Mouse (Mus musculus): ENCODE results near the gene Gm906. TPM values are rescaled to one million over a fixed set of nuclear protein-coding genes. Genes with fewer than 3 reads are reported as not detected.
"Not testable (repeated sequence)": the region's sequence is repeated elsewhere in the genome, so short reads cannot be mapped to it uniquely, and the experiment has no call there.

The Gm906 gene
- not detected in 2 replicates for polyA plus RNA-seq (2014; fragmentation: Nextera tagmentation; extraction: Ambion mirVana)

DNA sequence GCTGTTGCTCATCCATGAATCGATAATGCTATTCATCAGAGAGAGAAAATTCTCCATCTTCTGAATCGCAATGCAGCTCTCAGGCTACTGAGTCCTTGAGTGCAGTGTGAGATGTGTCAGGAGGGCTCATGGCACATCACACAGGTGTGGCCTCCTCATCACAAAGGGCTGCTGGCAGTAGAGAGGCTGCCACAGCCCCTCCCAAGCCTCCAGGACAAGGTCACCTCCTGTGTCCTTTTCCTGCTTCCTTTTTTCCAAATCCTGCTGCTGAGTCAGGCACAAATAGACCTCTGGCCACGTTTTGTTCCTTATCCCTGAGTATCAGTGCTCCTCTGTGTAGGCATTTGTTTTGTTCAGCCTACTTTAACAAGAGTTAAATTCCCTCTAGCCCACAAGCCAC is at the start of gene Gm906:
Gene Gm906, minus strand, starts transcription at position 101 of the 400 bp plus-strand sequence.
- not testable (repeated sequence) for H3K27ac ChIP-seq (ENCODE audit: low read depth, low read length); H3K27me3 ChIP-seq (ENCODE audit: control insufficient read depth, insufficient read depth, low read length); H3K4me2 ChIP-seq (ENCODE audit: low read depth, low read length); H3K9me3 ChIP-seq (ENCODE audit: control insufficient read depth, low read length); ATAC-seq (ENCODE audit: low read depth); H3K4me1 ChIP-seq (ENCODE audit: control insufficient read depth, insufficient read depth, low read length); H3K4me3 ChIP-seq (ENCODE audit: low read depth, low read length); H3K36me3 ChIP-seq (ENCODE audit: control insufficient read depth, insufficient read depth, low read length); H3K9ac ChIP-seq (replicated peaks; ENCODE audit: low read depth, low read length)
- 77% methylated on average over 3 of the region's 3 CpGs for WGBS

DNA sequence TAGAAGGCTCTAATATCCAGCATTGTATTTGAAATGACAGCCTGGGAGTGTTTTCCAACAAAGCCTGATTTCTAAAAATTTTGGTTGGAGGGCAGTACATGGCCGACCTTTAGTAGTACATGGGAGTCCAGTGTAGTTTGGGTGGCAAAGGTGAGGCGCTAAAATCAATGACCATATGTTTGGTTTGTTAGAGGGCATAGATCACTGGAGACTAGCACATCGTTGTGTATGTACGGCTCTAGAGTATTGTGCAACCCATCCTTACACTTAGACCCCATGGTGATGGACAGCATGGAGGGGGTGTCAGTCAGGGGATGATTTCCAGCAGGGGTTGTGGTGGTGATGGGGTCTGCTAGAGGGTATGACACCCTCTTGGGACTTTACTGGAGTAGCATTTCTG is 33.2 kb upstream of the Gm906 start:
- H3K9ac ChIP-seq (replicated peaks; ENCODE audit: low read depth, low read length); H3K9me3 ChIP-seq (ENCODE audit: control insufficient read depth, low read length); H3K27me3 ChIP-seq (ENCODE audit: control insufficient read depth, insufficient read depth, low read length); ATAC-seq (ENCODE audit: low read depth); H3K4me1 ChIP-seq (ENCODE audit: control insufficient read depth, insufficient read depth, low read length); H3K27ac ChIP-seq (ENCODE audit: low read depth, low read length); H3K4me3 ChIP-seq (ENCODE audit: low read depth, low read length); H3K36me3 ChIP-seq (ENCODE audit: control insufficient read depth, insufficient read depth, low read length); H3K4me2 ChIP-seq (ENCODE audit: low read depth, low read length): not testable (repeated sequence)
- 84% methylated on average over 1 of the region's 4 CpGs for WGBS

DNA sequence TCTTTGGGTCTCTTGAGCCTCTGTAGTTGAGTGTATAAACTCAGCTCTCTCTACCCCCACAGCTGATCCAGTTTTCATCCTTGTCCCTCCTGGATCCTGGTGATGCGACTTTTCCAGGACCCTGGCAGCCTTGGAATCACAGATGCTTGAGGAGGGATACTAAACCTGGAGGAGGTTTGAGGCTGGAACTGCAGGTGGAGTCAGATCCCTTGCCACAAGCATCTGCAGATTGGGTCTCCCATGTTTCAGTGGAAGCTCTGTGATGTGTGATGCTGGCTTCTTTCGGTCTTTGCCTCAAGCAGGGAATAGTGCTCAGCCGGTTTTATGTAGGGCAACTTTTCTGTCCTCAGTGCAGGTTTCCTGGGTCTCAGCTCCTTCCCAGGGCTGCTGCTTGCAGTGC is 13.6 kb downstream of the Gm906 start:
- Histone ChIP-seq H3K27ac (ENCODE audit: low read depth, low read length) (no peak overlapping the region), H3K4me2 (ENCODE audit: low read depth, low read length) (no peak overlapping the region), H3K9ac (replicated peaks; ENCODE audit: low read depth, low read length) (no peak overlapping the region), H3K4me1 (ENCODE audit: control insufficient read depth, insufficient read depth, low read length) (no peaks in the 10 kb centered on the region), H3K27me3 (ENCODE audit: control insufficient read depth, insufficient read depth, low read length) (no peaks in the 10 kb centered on the region), H3K4me3 (ENCODE audit: low read depth, low read length) (no peak overlapping the region), H3K36me3 (ENCODE audit: control insufficient read depth, insufficient read depth, low read length) (no peaks in the 10 kb centered on the region), H3K9me3 (ENCODE audit: control insufficient read depth, low read length) (no peaks in the 10 kb centered on the region)
- no peak for ATAC-seq (ENCODE audit: low read depth)
- 86% methylated on average over 3 of the region's 3 CpGs for WGBS

DNA sequence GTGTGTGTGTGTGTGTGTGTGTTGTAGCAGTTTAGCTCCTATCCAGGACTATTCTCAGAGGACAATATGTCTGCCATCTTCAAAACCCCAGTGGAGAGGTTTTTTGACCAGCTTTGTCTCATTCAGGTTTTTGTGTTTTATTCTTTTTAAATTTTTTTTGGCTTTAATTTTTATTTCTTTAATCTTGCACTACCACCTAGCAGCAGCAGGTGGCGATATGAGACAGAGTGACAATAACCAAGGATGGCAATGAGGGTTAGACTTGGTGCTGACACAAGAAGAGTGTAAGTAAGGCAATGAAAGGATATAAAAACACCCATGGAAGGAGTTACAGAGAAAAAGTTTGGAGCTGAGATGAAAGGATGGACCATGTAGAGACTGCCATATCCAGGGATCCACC is 38.3 kb downstream of the Gm906 start:
- not testable (repeated sequence) for H3K9me3 ChIP-seq (ENCODE audit: control insufficient read depth, low read length); H3K4me3 ChIP-seq (ENCODE audit: low read depth, low read length); H3K36me3 ChIP-seq (ENCODE audit: control insufficient read depth, insufficient read depth, low read length); H3K9ac ChIP-seq (replicated peaks; ENCODE audit: low read depth, low read length); ATAC-seq (ENCODE audit: low read depth); H3K4me2 ChIP-seq (ENCODE audit: low read depth, low read length); H3K27ac ChIP-seq (ENCODE audit: low read depth, low read length); H3K4me1 ChIP-seq (ENCODE audit: control insufficient read depth, insufficient read depth, low read length); H3K27me3 ChIP-seq (ENCODE audit: control insufficient read depth, insufficient read depth, low read length)
- 0% methylated on average over 1 of the region's 1 CpGs for WGBS

DNA sequence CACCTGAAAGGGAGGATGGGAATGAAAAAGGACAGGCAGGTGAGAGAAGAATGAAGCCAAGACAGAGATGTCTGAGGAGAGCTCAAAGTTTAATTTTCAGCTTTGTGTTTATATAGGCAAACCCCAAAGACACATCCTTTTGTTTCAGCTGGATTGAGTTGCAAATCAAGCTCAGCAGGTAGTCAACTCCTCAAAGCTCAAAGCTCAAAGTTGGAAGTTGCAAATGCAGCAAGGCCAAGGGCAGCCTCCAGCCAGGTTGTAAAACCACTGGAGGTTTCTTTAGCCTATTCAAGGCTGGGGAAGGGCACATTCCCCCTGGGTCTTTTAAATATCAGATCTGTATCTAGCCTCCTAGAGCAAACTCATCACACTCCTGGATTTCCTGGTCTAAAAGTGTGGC is 39.9 kb downstream of the Gm906 start:
- H3K9me3 ChIP-seq (ENCODE audit: control insufficient read depth, low read length); H3K9ac ChIP-seq (replicated peaks; ENCODE audit: low read depth, low read length); H3K4me2 ChIP-seq (ENCODE audit: low read depth, low read length); H3K36me3 ChIP-seq (ENCODE audit: control insufficient read depth, insufficient read depth, low read length); H3K27ac ChIP-seq (ENCODE audit: low read depth, low read length); H3K27me3 ChIP-seq (ENCODE audit: control insufficient read depth, insufficient read depth, low read length); H3K4me1 ChIP-seq (ENCODE audit: control insufficient read depth, insufficient read depth, low read length); ATAC-seq (ENCODE audit: low read depth); H3K4me3 ChIP-seq (ENCODE audit: low read depth, low read length): not testable (repeated sequence)

DNA sequence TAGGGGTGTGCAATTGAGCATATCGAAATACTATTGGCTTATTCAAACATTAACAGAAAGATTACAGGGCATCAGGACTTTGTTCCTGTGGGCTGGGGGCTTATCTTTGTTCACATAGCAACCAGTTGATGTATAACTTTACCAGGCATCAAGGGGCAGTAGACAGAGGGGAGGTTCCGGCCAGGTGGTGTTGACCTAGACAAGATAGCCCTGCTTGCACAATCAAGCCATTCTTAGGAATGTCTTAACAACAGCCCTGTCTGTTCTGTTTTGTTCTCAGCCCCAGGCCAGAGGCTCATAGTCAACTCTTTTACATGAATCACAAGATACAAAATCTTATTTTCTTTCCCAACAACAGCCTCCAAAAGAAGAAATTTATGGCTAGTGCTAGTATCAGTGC is 40.5 kb downstream of the Gm906 start:
- not testable (repeated sequence) for H3K9ac ChIP-seq (replicated peaks; ENCODE audit: low read depth, low read length); H3K9me3 ChIP-seq (ENCODE audit: control insufficient read depth, low read length); H3K27ac ChIP-seq (ENCODE audit: low read depth, low read length); H3K4me3 ChIP-seq (ENCODE audit: low read depth, low read length); H3K36me3 ChIP-seq (ENCODE audit: control insufficient read depth, insufficient read depth, low read length); H3K4me1 ChIP-seq (ENCODE audit: control insufficient read depth, insufficient read depth, low read length); ATAC-seq (ENCODE audit: low read depth); H3K4me2 ChIP-seq (ENCODE audit: low read depth, low read length); H3K27me3 ChIP-seq (ENCODE audit: control insufficient read depth, insufficient read depth, low read length)
- 96% methylated on average over 2 of the region's 2 CpGs for WGBS

DNA sequence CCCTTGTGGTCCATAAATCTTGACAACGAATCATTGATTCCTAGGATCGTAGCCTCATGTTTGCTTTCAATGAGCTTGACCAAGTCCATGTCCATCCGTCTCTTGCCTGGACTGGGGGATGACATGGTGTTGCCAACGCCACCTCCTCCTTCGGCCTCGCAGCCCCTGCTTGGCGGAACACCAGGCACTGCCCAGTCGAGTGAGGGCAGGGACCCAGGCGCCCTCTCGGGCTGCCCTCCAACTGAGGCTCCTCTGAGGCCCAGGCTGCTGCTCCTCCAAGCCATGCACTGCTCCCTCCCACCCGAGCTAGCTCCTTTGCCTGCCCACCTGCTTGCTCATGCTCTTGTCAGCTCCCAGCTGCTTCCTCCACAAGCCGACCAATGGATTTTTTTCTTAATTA is 42.1 kb downstream of the Gm906 start:
- no peak for ATAC-seq (ENCODE audit: low read depth)
- WGBS: 89% methylated on average over 12 of the region's 12 CpGs
- Histone ChIP-seq H3K27ac (ENCODE audit: low read depth, low read length) (no peak overlapping the region), H3K9me3 (ENCODE audit: control insufficient read depth, low read length) (no peaks in the 10 kb centered on the region), H3K27me3 (ENCODE audit: control insufficient read depth, insufficient read depth, low read length) (no peaks in the 10 kb centered on the region), H3K4me1 (ENCODE audit: control insufficient read depth, insufficient read depth, low read length) (no peaks in the 10 kb centered on the region), H3K4me3 (ENCODE audit: low read depth, low read length) (no peak overlapping the region), H3K36me3 (ENCODE audit: control insufficient read depth, insufficient read depth, low read length) (no peaks in the 10 kb centered on the region), H3K9ac (replicated peaks; ENCODE audit: low read depth, low read length) (no peak overlapping the region), H3K4me2 (ENCODE audit: low read depth, low read length) (no peak overlapping the region)

DNA sequence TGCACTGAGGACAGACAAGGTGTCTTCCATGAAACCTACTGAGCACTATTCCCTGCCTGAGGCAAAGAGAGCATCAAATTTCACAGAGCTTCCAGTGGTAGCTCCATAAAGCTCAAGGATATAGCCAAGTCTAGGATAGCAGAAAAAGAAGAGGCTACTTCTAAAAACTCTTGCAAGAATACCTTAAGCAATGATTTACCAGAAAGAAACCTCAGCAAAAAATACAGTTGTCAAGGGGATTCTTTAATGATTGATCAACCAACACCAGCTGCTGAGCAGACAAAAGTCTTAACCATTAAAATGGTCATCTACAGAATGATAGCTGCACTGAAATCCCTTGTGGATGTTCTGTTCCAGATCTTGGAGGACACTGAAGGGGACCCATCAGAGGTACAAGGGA is 53.3 kb downstream of the Gm906 start:
- not testable (repeated sequence) for H3K36me3 ChIP-seq (ENCODE audit: control insufficient read depth, insufficient read depth, low read length); ATAC-seq (ENCODE audit: low read depth); H3K4me3 ChIP-seq (ENCODE audit: low read depth, low read length); H3K27me3 ChIP-seq (ENCODE audit: control insufficient read depth, insufficient read depth, low read length); H3K27ac ChIP-seq (ENCODE audit: low read depth, low read length); H3K9ac ChIP-seq (replicated peaks; ENCODE audit: low read depth, low read length); H3K9me3 ChIP-seq (ENCODE audit: control insufficient read depth, low read length); H3K4me2 ChIP-seq (ENCODE audit: low read depth, low read length); H3K4me1 ChIP-seq (ENCODE audit: control insufficient read depth, insufficient read depth, low read length)
